Mouse (Mus musculus) gastrocnemius, postnatal 36 days (tissue): ENCODE measurements around the gene Gpx1. TPM values are rescaled to one million over a fixed set of nuclear protein-coding genes. Genes with fewer than 3 reads are reported as not detected.

ENCODE experiments used
- DNase-seq, 2 experiments: peaks; one replicate each; pipeline ENCODE4 v3.0.0; 2022
- intact Hi-C: fragments of 180-260 bp; cut with DNase I; formaldehyde crosslinking; loops from one replicate; pipeline ENCODE4 v1.15.1; 2025
- total RNA-seq, 2 experiments: library from RNA; stranded (reverse); gene quantifications; 2 replicates each; pipeline ENCODE4 v1.2.3; 2021

The Gpx1 gene
- total RNA-seq, 2 experiments from 2014 or later = 60.9 to 78.2 TPM

DNA sequence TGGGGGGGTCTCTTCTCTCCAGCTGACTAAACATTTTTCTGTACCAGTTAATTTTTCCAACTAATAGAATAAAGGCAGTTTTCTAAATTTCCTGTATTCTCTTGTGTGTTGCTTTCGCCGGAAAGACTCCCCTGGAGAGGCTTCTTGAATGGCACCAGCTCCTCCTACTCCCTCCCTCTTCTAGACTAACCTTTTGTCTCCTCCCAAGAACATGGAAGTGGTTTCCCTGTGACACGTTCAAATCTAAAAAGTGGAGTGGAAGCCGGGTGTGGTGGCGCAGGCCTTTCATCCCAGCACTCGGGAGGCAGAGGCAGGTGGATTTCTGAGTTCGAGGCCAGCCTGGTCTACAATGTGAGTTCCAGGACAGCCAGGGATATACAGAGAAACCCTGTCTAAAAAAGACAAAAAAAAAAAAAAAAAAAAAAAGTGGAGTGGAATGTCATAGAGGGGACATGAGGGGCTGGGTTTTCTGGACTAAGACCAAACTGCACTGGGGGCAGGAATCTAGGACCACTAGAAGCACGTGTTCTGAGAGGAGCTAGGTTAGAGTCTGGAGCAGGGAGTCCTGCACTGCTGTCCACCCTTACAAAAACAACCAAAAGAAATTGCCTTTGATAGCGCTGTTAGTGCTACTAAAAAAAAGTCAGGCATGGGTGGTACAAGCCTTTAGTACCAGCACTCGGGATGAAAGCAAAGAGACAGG lies 704 bp upstream of the Gpx1 start:
- intact Hi-C loops = no loop called here
- DNase-seq = no peak

DNA sequence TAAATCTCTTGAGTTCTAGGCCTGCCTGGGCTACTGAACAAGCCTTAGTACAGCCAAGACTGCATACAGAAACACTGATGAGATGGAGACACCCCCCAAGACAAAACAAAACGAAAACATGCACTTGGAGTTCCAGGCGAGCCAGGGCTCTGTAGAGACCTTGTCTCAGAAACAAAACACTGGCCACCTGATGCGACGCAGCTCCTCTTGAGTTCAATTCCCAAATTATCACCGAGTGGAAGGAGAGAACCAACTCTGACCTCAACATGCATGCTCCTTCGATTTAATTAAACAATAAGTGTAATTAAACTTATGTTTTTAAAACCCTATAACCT lies 185 bp upstream of the Gpx1 start:
- intact Hi-C loops = no loop called here

DNA sequence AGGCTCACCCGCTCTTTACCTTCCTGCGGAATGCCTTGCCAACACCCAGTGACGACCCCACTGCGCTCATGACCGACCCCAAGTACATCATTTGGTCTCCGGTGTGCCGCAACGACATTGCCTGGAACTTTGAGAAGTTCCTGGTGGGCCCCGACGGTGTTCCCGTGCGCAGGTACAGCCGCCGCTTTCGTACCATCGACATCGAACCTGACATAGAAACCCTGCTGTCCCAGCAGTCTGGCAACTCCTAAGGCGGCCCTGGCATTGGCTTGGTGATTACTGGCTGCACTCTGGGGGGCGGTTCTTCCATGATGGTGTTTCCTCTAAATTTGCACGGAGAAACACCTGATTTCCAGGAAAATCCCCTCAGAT lies 1.2 kb downstream of the Gpx1 start:
- DNase-seq = no peak
- intact Hi-C loops = no loop called here

More for the DNA sequence above, 185 bp upstream of the Gpx1 start:
- DNase-seq = no peak

DNA sequence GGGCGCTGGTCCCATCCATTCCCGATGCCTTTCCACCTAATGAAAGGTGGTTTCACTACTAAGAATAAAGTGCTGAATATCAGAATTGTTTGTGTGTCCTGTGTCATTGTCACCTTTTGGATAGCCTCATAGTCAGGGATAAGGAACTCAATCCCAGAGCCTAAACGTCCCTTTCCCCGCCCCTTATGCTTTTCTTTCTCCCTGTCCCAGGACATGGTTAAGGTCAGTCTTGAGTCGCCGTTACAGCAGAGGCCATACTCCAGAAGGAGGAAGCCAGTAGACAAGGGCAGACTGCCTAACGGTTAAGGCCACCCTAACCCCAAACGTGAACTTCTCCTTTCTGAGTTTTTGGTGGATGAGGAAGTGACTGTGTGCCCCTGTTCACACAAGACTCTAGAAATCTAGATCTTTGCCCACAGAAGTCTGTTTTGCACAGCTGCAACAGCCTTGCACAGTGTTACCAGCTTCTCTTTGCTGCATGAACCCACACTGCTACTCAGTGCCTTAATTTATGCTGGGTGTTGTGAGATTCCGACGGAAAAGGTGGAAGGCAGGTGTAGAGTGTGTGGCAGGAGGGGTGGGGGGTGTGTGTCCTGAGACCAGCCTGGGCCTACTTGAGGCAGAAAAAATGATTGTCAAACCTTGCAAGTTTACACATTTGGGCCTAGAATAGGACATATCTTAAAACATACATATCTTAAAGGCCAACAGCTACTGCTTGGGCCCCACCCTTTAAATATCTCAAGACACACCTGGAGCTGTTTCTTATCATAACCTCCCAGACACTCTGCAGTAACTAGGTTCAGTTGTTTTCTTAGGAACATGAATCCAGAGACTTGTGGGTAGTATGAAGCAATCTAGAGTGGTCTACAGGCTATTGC lies 1.8 kb downstream of the Gpx1 start:
- intact Hi-C loops = no loop called here
- DNase-seq = no peak

GRCm38 (mm10) chr9:108341139-108341475 lies 2.4 kb downstream of the Gpx1 start:
- intact Hi-C loops = no loop called here
- DNase-seq = no peak

DNA sequence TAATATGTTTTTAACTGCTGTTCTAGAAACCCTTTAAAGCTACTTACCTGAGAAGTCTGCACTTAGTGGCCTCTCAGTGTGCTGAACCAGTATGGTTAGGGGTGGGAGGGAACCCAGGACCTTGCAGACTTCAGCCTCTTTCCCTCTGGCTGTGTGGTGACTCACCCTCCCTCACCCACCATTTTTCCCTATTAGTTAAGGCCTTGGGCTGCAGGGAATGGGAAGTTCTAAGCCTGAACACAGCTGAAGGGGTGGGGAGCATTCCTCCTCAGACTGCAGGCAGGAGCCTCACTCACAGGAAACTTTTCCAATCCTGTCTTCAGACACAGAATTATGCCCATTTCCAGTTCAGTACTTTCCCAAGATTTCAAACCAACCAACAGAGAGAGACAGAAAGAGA lies 3.1 kb downstream of the Gpx1 start:
- intact Hi-C loops = no loop called here
- no peak for DNase-seq

- DNase-seq = no peak
- intact Hi-C loops = no loop called here
Measured at GRCm38 (mm10) chr9:108342301-108342831, 3.7 kb downstream of the Gpx1 start.

DNA sequence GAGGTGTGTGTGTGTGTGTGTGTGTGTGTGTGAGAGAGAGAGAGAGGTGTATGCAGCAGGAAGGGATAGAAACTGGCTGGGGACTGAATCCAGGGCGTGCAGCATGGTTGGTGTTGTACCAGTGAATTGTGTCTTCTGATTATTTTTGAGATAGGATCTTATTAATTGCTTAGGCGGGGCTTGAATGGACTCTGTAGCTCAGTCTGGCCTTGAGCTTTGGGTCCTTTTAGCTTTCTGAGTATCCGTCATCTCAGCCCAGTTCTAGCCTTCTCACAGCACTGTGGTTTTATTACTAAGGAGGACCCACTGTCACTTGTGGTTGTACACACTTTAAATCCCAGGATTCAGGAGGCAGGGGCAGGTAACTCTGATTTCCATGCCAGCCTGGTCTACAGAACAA lies 4.6 kb downstream of the Gpx1 start:
- intact Hi-C loops = no loop called here
- no peak for DNase-seq

GRCm38 (mm10) chr9:108343835-108344234 lies 5.1 kb downstream of the Gpx1 start:
- intact Hi-C loops = no loop called here
- DNase-seq = no peak

GRCm38 (mm10) chr9:108344471-108344870 lies 5.8 kb downstream of the Gpx1 start:
- intact Hi-C loops = no loop called here
- no peak for DNase-seq

GRCm38 (mm10) chr9:108347024-108347423 lies 8.3 kb downstream of the Gpx1 start:
- DNase-seq = no peak
- intact Hi-C loops = loop anchor here (1.0 kb wide), 1 partner anchor 41 kb away; the partner anchor contains the start of genes Rhoa and Tcta

GRCm38 (mm10) chr9:108347540-108348289 lies 9.0 kb downstream of the Gpx1 start, which contains the start of gene Usp4:
Gene Usp4 (plus strand): TSS chr9:108347853.
- peak; percentile 83 to 86 for DNase-seq
- intact Hi-C loops = loop anchor here (1.0 kb wide), 1 partner anchor 41 kb away; the partner anchor contains the start of genes Rhoa and Tcta

DNA sequence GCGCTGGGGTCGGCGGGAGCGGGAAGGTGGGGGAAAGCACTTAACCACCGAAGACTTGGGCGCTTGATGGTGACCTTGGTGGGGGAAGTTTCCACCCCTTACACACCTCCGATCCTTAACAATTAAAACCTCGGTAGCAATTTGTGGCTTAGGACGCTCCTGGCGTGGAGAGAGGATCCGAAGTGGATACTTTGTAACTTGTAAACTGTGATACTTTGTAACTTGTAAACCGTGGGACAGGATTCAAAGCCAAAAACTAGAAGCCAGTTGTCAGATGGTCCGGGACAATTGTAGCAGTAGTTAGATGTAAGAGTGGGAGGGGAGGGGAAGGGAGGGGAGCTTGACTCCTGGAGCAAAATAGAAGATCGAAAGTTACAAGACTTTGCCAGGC lies 9.6 kb downstream of the Gpx1 start:
- no peak for DNase-seq
- intact Hi-C loops = no loop called here

- DNase-seq = no peak
- intact Hi-C loops = no loop called here
Measured at GRCm38 (mm10) chr9:108349727-108350126, 11.0 kb downstream of the Gpx1 start.

GRCm38 (mm10) chr9:108378234-108378633 lies 39.5 kb downstream of the Gpx1 start:
- intact Hi-C loops = no loop called here
- no peak for DNase-seq

- intact Hi-C loops = no loop called here
- no peak for DNase-seq
Measured at GRCm38 (mm10) chr9:108378736-108379135, 40.0 kb downstream of the Gpx1 start.

DNA sequence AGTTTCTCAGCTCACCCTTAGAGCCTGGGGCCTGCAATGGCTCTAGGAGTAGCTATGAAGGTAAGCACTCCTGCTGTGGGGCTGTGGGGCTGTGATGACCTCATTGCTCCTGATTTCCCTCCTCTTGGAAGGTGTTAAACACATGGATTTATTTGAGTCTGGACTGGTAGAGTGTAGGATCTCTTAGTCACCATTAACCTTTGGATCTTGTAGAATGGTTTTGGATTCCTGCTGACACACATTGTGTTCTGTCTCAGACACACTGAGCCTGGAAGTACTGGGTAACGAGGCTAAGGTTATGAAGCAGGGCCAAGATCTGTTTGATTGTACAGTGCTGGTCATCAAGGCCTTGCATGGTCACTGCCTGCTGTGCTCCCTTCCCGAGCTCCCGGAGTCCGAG lies 40.6 kb downstream of the Gpx1 start:
- intact Hi-C loops = no loop called here
- DNase-seq = no peak

DNA sequence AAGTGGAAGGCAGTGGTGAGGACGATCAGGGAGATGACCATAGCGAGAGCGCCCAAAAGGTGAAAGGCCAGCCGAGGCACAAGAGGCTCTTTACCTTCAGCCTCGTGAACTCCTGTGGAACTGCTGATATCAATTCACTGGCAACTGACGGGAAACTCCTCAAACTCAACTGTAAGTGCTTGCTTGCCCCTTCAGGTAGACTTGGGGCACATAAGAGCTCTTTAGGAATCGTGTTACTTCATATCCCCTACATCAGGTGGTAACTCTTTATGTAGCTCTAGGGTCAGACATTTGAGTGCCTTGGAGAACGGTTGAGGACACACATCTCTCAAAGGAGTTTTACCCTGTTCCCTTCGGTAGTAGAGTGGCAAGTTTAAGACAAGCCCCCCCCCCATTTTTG lies 42.7 kb downstream of the Gpx1 start:
- intact Hi-C loops = no loop called here
- DNase-seq = no peak

GRCm38 (mm10) chr9:108385006-108385405 lies 46.3 kb downstream of the Gpx1 start:
- intact Hi-C loops = no loop called here
- no peak for DNase-seq

DNA sequence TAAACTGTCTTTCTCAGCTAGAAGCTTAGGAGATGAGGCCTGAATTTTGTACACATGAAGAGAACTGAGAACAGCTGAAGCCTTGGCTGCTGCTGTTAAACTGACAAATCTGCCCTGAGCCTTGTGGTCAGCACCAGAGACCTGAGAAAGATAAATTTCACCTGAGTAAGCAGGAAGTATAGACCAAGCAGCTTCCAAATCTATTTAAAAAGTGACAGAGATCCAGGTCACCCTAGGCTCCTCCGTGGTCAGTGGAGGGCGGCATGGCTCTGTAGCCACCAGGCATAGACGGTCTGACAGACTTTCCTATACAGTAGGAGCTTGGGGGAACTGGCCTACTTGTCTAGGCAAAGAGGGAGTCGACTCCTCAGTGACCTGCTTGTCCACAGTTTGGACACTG lies 48.1 kb downstream of the Gpx1 start:
- DNase-seq = peak in 1 of 2 experiments; percentile 13
- intact Hi-C loops = no loop called here

- intact Hi-C loops = no loop called here
- no peak for DNase-seq
Measured at GRCm38 (mm10) chr9:108388601-108389000, 49.9 kb downstream of the Gpx1 start.
